Mouse (Mus musculus): Measurements from ENCODE around the gene Pcgf2. TPM values are rescaled to one million over a fixed set of nuclear protein-coding genes. Genes with fewer than 3 reads are reported as not detected.

Gene Pcgf2
- polyA plus RNA-seq, 1 experiment = 24.3 TPM

GRCm38 (mm10) chr11:97714784-97715760 is 14.8 kb upstream of the Pcgf2 start:
- Histone ChIP-seq H3K27me3 (ENCODE audit: control insufficient read depth, insufficient read depth, insufficient read length) (no peaks in the 10 kb centered on the region), H3K4me2 (ENCODE audit: low read depth) (peak overlapping the region; percentile 13), H3K4me3 (no peak overlapping the region), H3K79me2 (ENCODE audit: control insufficient read depth, insufficient read depth) (no peaks in the 10 kb centered on the region), H3K36me3 (ENCODE audit: control insufficient read depth, insufficient read depth) (peaks cover 34% of the 10 kb centered on the region), H3ac (ENCODE audit: control insufficient read depth, insufficient read length) (no peak overlapping the region)
- TF ChIP-seq MAX (IDR thresholded peaks at IDR 0.05; ENCODE audit: low read depth) (no peak), CEBPB (IDR thresholded peaks at IDR 0.05; ENCODE audit: insufficient read depth, poor library complexity, severe bottlenecking) (peak; percentile 98), MYOD1 (IDR thresholded peaks at IDR 0.05; ENCODE audit: control insufficient read depth in 1 of 3, insufficient read length in 2 of 3, low read depth in 2 of 3) (peak in 2 of 3 experiments; percentile 40 to 86), E2F4 (IDR thresholded peaks at IDR 0.05; ENCODE audit: insufficient read depth) (no peak), TCF3 (IDR thresholded peaks at IDR 0.05; ENCODE audit: insufficient read length, low read depth) (no peak), MYOG (IDR thresholded peaks at IDR 0.05; ENCODE audit: control insufficient read depth in 1 of 3, insufficient read depth in 1 of 3, insufficient read length in 2 of 3, low read depth in 2 of 3) (peak; percentile 13 to 79 (median 16)), TCF12 (IDR thresholded peaks at IDR 0.05; ENCODE audit: insufficient read depth, poor library complexity, severe bottlenecking) (no peak), POLR2A (IDR thresholded peaks at IDR 0.05; ENCODE audit: insufficient read length, low read depth) (no peak), USF1 (IDR thresholded peaks at IDR 0.05; ENCODE audit: low read depth) (no peak), POLR2AphosphoS2 (IDR thresholded peaks at IDR 0.05; ENCODE audit: insufficient read length, low read depth) (peak; percentile 63), REST (IDR thresholded peaks at IDR 0.05; ENCODE audit: insufficient read depth, insufficient read length) (no peak), SRF (IDR thresholded peaks at IDR 0.05; ENCODE audit: control insufficient read depth, insufficient read length, low read depth) (no peak)

DNA sequence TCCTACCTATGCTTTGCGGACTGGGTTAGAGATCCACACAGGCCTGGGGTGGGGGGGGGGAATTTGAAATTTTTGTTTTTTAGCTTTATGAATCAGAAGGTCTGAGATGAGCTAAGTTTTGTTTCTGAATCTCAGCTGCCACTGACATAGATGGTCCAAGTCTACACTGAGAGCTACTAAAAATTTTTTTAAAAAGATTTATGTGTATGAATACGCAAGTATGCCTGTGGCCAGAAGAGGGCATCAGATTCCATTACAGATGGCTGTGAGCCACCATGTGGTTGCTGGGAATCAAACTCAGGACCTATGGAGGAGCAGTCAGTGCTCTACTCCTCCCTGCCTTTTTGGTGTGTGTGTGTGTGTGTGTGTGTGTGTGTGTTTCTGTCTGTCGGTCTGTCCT is 14.1 kb upstream of the Pcgf2 start:
- Histone ChIP-seq H3ac (ENCODE audit: control insufficient read depth, insufficient read length) (no peak overlapping the region), H3K79me2 (ENCODE audit: control insufficient read depth, insufficient read depth) (no peaks in the 10 kb centered on the region), H3K4me2 (ENCODE audit: low read depth) (peak overlapping the region; percentile 13), H3K27me3 (ENCODE audit: control insufficient read depth, insufficient read depth, insufficient read length) (no peaks in the 10 kb centered on the region), H3K36me3 (ENCODE audit: control insufficient read depth, insufficient read depth) (peaks cover 31% of the 10 kb centered on the region), H3K4me3 (no peak overlapping the region)
- TF ChIP-seq MYOG (IDR thresholded peaks at IDR 0.05; ENCODE audit: control insufficient read depth in 1 of 3, insufficient read depth in 1 of 3, insufficient read length in 2 of 3, low read depth in 2 of 3) (no peak), USF1 (IDR thresholded peaks at IDR 0.05; ENCODE audit: low read depth) (no peak), POLR2AphosphoS2 (IDR thresholded peaks at IDR 0.05; ENCODE audit: insufficient read length, low read depth) (no peak), TCF3 (IDR thresholded peaks at IDR 0.05; ENCODE audit: insufficient read length, low read depth) (no peak), MAX (IDR thresholded peaks at IDR 0.05; ENCODE audit: low read depth) (no peak), REST (IDR thresholded peaks at IDR 0.05; ENCODE audit: insufficient read depth, insufficient read length) (no peak), TCF12 (IDR thresholded peaks at IDR 0.05; ENCODE audit: insufficient read depth, poor library complexity, severe bottlenecking) (no peak), CEBPB (IDR thresholded peaks at IDR 0.05; ENCODE audit: insufficient read depth, poor library complexity, severe bottlenecking) (no peak), POLR2A (IDR thresholded peaks at IDR 0.05; ENCODE audit: insufficient read length, low read depth) (no peak), SRF (IDR thresholded peaks at IDR 0.05; ENCODE audit: control insufficient read depth, insufficient read length, low read depth) (no peak), MYOD1 (IDR thresholded peaks at IDR 0.05; ENCODE audit: control insufficient read depth in 1 of 3, insufficient read length in 2 of 3, low read depth in 2 of 3) (no peak), E2F4 (IDR thresholded peaks at IDR 0.05; ENCODE audit: insufficient read depth) (no peak)

DNA sequence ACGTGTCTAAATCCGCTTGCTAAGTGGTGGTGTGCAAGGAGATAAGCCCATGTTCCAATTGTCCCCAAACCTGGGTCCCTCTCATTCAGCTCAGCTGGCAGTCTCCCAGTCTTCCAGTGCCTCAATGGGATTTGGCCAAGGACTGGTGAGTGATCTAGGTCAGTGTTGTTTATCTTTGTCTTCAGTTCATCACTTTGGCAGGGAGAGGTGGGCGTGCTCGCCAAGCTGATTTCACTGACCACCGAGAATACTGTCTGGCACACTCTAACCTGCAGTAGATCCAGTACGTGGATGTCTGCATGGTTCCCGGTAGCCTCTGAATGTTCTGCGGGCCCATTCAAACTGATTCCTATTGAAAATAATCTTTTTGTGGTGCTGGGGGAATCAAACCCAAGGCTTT is 13.6 kb upstream of the Pcgf2 start:
- Histone ChIP-seq H3K27me3 (ENCODE audit: control insufficient read depth, insufficient read depth, insufficient read length) (no peaks in the 10 kb centered on the region), H3K4me2 (ENCODE audit: low read depth) (no peak overlapping the region), H3ac (ENCODE audit: control insufficient read depth, insufficient read length) (no peak overlapping the region), H3K79me2 (ENCODE audit: control insufficient read depth, insufficient read depth) (no peaks in the 10 kb centered on the region), H3K4me3 (no peak overlapping the region), H3K36me3 (ENCODE audit: control insufficient read depth, insufficient read depth) (peaks cover 28% of the 10 kb centered on the region)
- TF ChIP-seq TCF12 (IDR thresholded peaks at IDR 0.05; ENCODE audit: insufficient read depth, poor library complexity, severe bottlenecking) (no peak), TCF3 (IDR thresholded peaks at IDR 0.05; ENCODE audit: insufficient read length, low read depth) (no peak), POLR2A (IDR thresholded peaks at IDR 0.05; ENCODE audit: insufficient read length, low read depth) (no peak), E2F4 (IDR thresholded peaks at IDR 0.05; ENCODE audit: insufficient read depth) (no peak), SRF (IDR thresholded peaks at IDR 0.05; ENCODE audit: control insufficient read depth, insufficient read length, low read depth) (no peak), POLR2AphosphoS2 (IDR thresholded peaks at IDR 0.05; ENCODE audit: insufficient read length, low read depth) (peak; percentile 35), MYOD1 (IDR thresholded peaks at IDR 0.05; ENCODE audit: control insufficient read depth in 1 of 3, insufficient read length in 2 of 3, low read depth in 2 of 3) (no peak)

DNA sequence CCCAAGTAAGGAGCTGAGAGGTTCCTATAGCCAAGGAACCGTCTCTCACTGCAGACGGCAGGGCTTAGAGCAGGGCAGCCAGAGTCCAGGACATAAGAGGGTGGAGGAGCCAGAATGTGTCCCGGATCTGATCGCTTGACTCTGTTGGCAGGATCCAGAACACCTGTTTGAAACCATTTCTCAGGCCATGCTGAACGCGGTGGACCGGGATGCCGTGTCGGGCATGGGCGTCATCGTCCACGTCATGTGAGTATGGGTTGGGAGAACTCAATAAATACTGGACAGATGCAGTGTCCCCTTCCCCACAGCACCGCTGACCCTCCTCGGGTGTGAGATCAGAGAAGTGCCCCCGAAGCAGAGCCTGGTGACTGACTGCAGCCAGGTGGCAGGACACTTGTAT is 12.0 kb upstream of the Pcgf2 start:
- Histone ChIP-seq H3K4me3 (no peak overlapping the region), H3K27me3 (ENCODE audit: control insufficient read depth, insufficient read depth, insufficient read length) (no peaks in the 10 kb centered on the region), H3K36me3 (ENCODE audit: control insufficient read depth, insufficient read depth) (peaks cover 20% of the 10 kb centered on the region)

More for the DNA sequence above, 12.0 kb upstream of the Pcgf2 start:
- Histone ChIP-seq H3K4me2 (ENCODE audit: low read depth) (no peak overlapping the region), H3ac (ENCODE audit: control insufficient read depth, insufficient read length) (no peak overlapping the region), H3K79me2 (ENCODE audit: control insufficient read depth, insufficient read depth) (no peaks in the 10 kb centered on the region)
- TF ChIP-seq USF1 (IDR thresholded peaks at IDR 0.05; ENCODE audit: low read depth) = no peak
- no peak for TF ChIP-seq TCF3 (IDR thresholded peaks at IDR 0.05; ENCODE audit: insufficient read length, low read depth)
- no peak for TF ChIP-seq MYOD1 (IDR thresholded peaks at IDR 0.05; ENCODE audit: control insufficient read depth in 1 of 3, insufficient read length in 2 of 3, low read depth in 2 of 3)

Data from myocyte (in vitro differentiated cells).